ENCODE assay signal across 10 mouse cellular contexts in the genomic region with DNA sequence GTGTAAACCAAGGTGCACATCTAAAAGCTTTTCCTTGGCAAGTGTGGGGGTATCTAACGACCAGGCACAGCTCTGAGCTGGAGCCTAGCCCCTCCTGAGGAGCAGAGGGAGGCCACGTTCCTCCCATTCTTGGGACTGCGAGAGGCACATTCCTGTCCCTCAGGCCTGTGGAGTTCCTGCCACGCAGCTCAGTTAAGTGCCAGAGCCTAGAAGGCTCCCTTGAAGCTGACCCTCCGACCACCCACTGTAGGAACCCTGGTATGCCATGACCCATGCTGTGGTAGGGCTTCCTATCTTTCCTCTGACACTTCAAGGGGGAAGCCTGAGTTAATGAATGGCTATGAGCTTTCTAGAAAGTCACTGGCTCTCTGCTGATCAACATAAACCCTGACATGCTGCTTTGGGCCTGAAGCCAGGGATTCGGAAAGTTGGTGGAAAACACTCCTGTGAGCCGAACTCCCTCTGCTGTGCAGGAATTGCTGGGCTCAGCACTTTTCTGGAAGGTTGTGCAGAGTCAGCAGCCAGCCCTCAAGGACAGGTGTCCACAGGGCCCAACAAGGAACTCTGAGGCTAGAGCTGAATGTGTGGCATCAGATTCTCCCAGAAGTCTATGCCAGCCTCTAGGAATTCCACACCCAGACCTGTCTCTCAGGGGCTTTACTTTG. TPM values are rescaled to one million over a fixed set of nuclear protein-coding genes. Genes with fewer than 3 reads are reported as not detected.
DNase-seq lines count a peak whose midpoint lies in the region; ATAC-seq and TF ChIP-seq lines count a peak whose summit lies in the region.
"Had no signal": no experiment of that assay in that cellular context is flagged by ENCODE, and none has a peak within 500 bp of the region (broad histone marks: within the 10 kb centered on the region; RNA-seq: fewer than 3 reads in every experiment).

No protein-coding gene starts in this region.

- H3K27me3 ChIP-seq in hindbrain, embryonic 10.5 days (ENCODE audit: insufficient read depth, poor library complexity, severe bottlenecking): no peaks in the 10 kb centered on the region
- no peaks in the 10 kb centered on the region for H3K27me3 ChIP-seq in hindbrain, embryonic 11.5 days (ENCODE audit: control insufficient read depth, insufficient read depth, low read length)
- no peaks in the 10 kb centered on the region for H3K27me3 ChIP-seq in hindbrain, embryonic 16.5 days (replicated peaks; ENCODE audit: control insufficient read depth, insufficient read depth, low read length)
- no peaks in the 10 kb centered on the region for H3K27me3 ChIP-seq in limb, embryonic 13.5 days
- H3K27me3 ChIP-seq: midbrain, embryonic 12.5 days had no signal

- H3K27ac ChIP-seq in hindbrain, embryonic 10.5 days: peak overlapping the region; percentile 66; the same call in 1 of the 2 replicates
- no peak overlapping the region for H3K27ac ChIP-seq in hindbrain, embryonic 11.5 days (ENCODE audit: low read depth, low read length)
- H3K27ac ChIP-seq in hindbrain, embryonic 16.5 days (ENCODE audit: low read depth, low read length): peak overlapping the region; percentile 58
- peak overlapping the region; percentile 73 for H3K27ac ChIP-seq in limb, embryonic 13.5 days
- no peak overlapping the region for H3K27ac ChIP-seq in left cerebral cortex, adult 2 months
- H3K27ac ChIP-seq: midbrain, embryonic 12.5 days had no signal

- no peak for DNase-seq in hindbrain, embryonic 10.5 days (ENCODE audit: low spot score)
- DNase-seq in hindbrain, embryonic 11.5 days (ENCODE audit: low spot score): no peak
- peak; percentile 60 for DNase-seq in brain, adult 2 months (ENCODE audit: low read depth, low spot score)
- DNase-seq in urinary bladder, adult 2 months (ENCODE audit: low spot score): no peak
- no peak for DNase-seq in left cerebral cortex, adult 2 months (ENCODE audit: extremely low spot score in 1 of 2, low spot score in 2 of 2)
- no peak for DNase-seq in left cerebral cortex, postnatal 4 days
- DNase-seq: cerebellum, postnatal 10 days had no signal

- no peak for ATAC-seq in hindbrain, embryonic 11.5 days (ENCODE audit: low FRiP score)
- ATAC-seq in hindbrain, embryonic 16.5 days: no peak
- peak; percentile 48; the same call in 1 of the 2 replicates for ATAC-seq in limb, embryonic 13.5 days (ENCODE audit: low FRiP score, low read depth)

- no peak overlapping the region for H3K4me3 ChIP-seq in hindbrain, embryonic 10.5 days
- H3K4me3 ChIP-seq in hindbrain, embryonic 11.5 days (ENCODE audit: low read depth, low read length): no peak overlapping the region
- H3K4me3 ChIP-seq in hindbrain, embryonic 16.5 days (ENCODE audit: low read length): no peak overlapping the region
- no peak overlapping the region for H3K4me3 ChIP-seq in limb, embryonic 13.5 days
- H3K4me3 ChIP-seq in left cerebral cortex, adult 2 months: no peak overlapping the region
- H3K4me3 ChIP-seq: midbrain, embryonic 12.5 days had no signal

- H3K36me3 ChIP-seq in hindbrain, embryonic 10.5 days: peaks cover 10% of the 10 kb centered on the region; the same call in 1 of the 2 replicates
- H3K36me3 ChIP-seq in hindbrain, embryonic 11.5 days (ENCODE audit: control insufficient read depth, insufficient read depth, low read length): no peaks in the 10 kb centered on the region
- H3K36me3 ChIP-seq in hindbrain, embryonic 16.5 days (ENCODE audit: control insufficient read depth, insufficient read depth, low read length): peaks cover 6% of the 10 kb centered on the region; the same call in 1 of the 2 replicates
- H3K36me3 ChIP-seq in limb, embryonic 13.5 days: no peaks in the 10 kb centered on the region

- H3K9ac ChIP-seq in hindbrain, embryonic 11.5 days (ENCODE audit: low read depth, low read length): no peak overlapping the region
- no peak overlapping the region for H3K9ac ChIP-seq in hindbrain, embryonic 16.5 days (ENCODE audit: low read depth, low read length)
- H3K9ac ChIP-seq in limb, embryonic 13.5 days: no peak overlapping the region; the same call in 1 of the 2 replicates
- H3K9ac ChIP-seq: midbrain, embryonic 12.5 days had no signal

- H3K4me1 ChIP-seq in hindbrain, embryonic 10.5 days (replicated peaks): peaks cover 33% of the 10 kb centered on the region
- H3K4me1 ChIP-seq in hindbrain, embryonic 11.5 days (replicated peaks; ENCODE audit: control insufficient read depth, insufficient read depth, low read length): no peaks in the 10 kb centered on the region
- H3K4me1 ChIP-seq in hindbrain, embryonic 16.5 days (ENCODE audit: control insufficient read depth, insufficient read depth, low read depth, low read length): peaks cover 5% of the 10 kb centered on the region; the same call in 1 of the 2 replicates
- peaks cover 72% of the 10 kb centered on the region for H3K4me1 ChIP-seq in limb, embryonic 13.5 days

- 53% methylated on average over 7 of the region's 7 CpGs for WGBS in hindbrain, embryonic 10.5 days
- 55% methylated on average over 7 of the region's 7 CpGs for WGBS in hindbrain, embryonic 11.5 days
- 43% methylated on average over 7 of the region's 7 CpGs for WGBS in hindbrain, embryonic 16.5 days
- 31% methylated on average over 7 of the region's 7 CpGs for WGBS in limb, embryonic 13.5 days

- intact Hi-C loops in left cerebral cortex, adult 2 months (cut with DNase I): no loop called here
- intact Hi-C loops in left cerebral cortex, postnatal 4 days (cut with DNase I): no loop called here

- no peak overlapping the region for H3K4me2 ChIP-seq in hindbrain, embryonic 11.5 days (replicated peaks; ENCODE audit: low read depth, low read length)
- no peak overlapping the region for H3K4me2 ChIP-seq in hindbrain, embryonic 16.5 days (ENCODE audit: low read length)
- H3K4me2 ChIP-seq in limb, embryonic 13.5 days (replicated peaks): no peak overlapping the region
- H3K4me2 ChIP-seq: midbrain, embryonic 12.5 days had no signal

- no peaks in the 10 kb centered on the region for H3K9me3 ChIP-seq in hindbrain, embryonic 10.5 days
- no peaks in the 10 kb centered on the region for H3K9me3 ChIP-seq in hindbrain, embryonic 11.5 days (ENCODE audit: control insufficient read depth, low read length)
- H3K9me3 ChIP-seq in hindbrain, embryonic 16.5 days (ENCODE audit: control insufficient read depth, low read length): no peaks in the 10 kb centered on the region
- no peaks in the 10 kb centered on the region for H3K9me3 ChIP-seq in limb, embryonic 13.5 days
- H3K9me3 ChIP-seq: midbrain, embryonic 12.5 days had no signal

- TF ChIP-seq CTCF in left cerebral cortex, adult 2 months (IDR thresholded peaks at IDR 0.05): no peak

RNA-seq across cellular contexts. Expression of a gene that starts 34.4 kb away (rescaled TPM):
- polyA plus RNA-seq in hindbrain, embryonic 10.5 days (2016; fragmentation: Nextera tagmentation; extraction: Ambion mirVana): 9.6 and 14.5 TPM in 2 replicates
- polyA plus RNA-seq in hindbrain, embryonic 11.5 days (2014; fragmentation: Nextera tagmentation; extraction: Ambion mirVana): 14.3 and 18.5 TPM in 2 replicates
- polyA plus RNA-seq in hindbrain, embryonic 16.5 days (2015; fragmentation: Nextera tagmentation; extraction: Ambion mirVana): 65.9 and 68.7 TPM in 2 replicates
- 13.4 and 13.8 TPM in 2 replicates for polyA plus RNA-seq in limb, embryonic 13.5 days (2015; fragmentation: Nextera tagmentation; extraction: Ambion mirVana)
- 3.7 TPM in 2 replicates for polyA plus RNA-seq in urinary bladder, adult 2 months (2012; rRNA removed)
- total RNA-seq in left cerebral cortex, adult 2 months (2021): 100 to 1,000 TPM in 1 of 2 experiments, 10 to 100 TPM in 1; 94.7 to 129 TPM
- total RNA-seq in left cerebral cortex, postnatal 4 days (2021): 100 to 1,000 TPM; 158 to 162 TPM

RNA-seq across cellular contexts. Expression of a gene that starts 50.0 kb away (rescaled TPM):
- 26.0 and 26.7 TPM in 2 replicates for polyA plus RNA-seq in hindbrain, embryonic 10.5 days (2016; fragmentation: Nextera tagmentation; extraction: Ambion mirVana)
- polyA plus RNA-seq in hindbrain, embryonic 11.5 days (2014; fragmentation: Nextera tagmentation; extraction: Ambion mirVana): 19.9 and 21.3 TPM in 2 replicates
- polyA plus RNA-seq in hindbrain, embryonic 16.5 days (2015; fragmentation: Nextera tagmentation; extraction: Ambion mirVana): 13.4 and 20.5 TPM in 2 replicates
- polyA plus RNA-seq in limb, embryonic 13.5 days (2015; fragmentation: Nextera tagmentation; extraction: Ambion mirVana): 69.7 and 76.0 TPM in 2 replicates
- polyA plus RNA-seq in urinary bladder, adult 2 months (2012; rRNA removed): 67.7 and 73.5 TPM in 2 replicates
- total RNA-seq in left cerebral cortex, adult 2 months (2021): 1 to 10 TPM; 2.1 to 2.9 TPM
- 1 to 10 TPM; 4.7 to 7.2 TPM for total RNA-seq in left cerebral cortex, postnatal 4 days (2021)

Comparison
In these comparisons a context has a peak if more than half of its experiments do, and no peak if none do; other contexts are left out.
1. H3K27ac ChIP-seq: peak in hindbrain, embryonic 10.5 days (single experiment), hindbrain, embryonic 16.5 days (single experiment) and limb, embryonic 13.5 days (single experiment); none in hindbrain, embryonic 11.5 days (single experiment) and left cerebral cortex, adult 2 months (single experiment).